Mouse (Mus musculus) kidney, postnatal 0 days (tissue): ENCODE measurements around the gene Sh3pxd2a. TPM values are rescaled to one million over a fixed set of nuclear protein-coding genes. Genes with fewer than 3 reads are reported as not detected.

Experiments used
- ATAC-seq: fragments of 200-750 bp; cut with Nextera tagmentation; replicated peaks from 2 replicates; pipeline ENCODE4 v1.8.0; 2017; ENCODE audit warnings: low read depth, moderate number of reproducible peaks, moderate TSS enrichment, moderate library complexity; ENCODE audit not compliant: low FRiP score
- DNase-seq: peaks from one replicate; pipeline ENCODE4 v3.0.0-alpha.2; 2016; ENCODE audit warnings: low spot score
- H3K27ac ChIP-seq: fragments of 300-500 bp; sonication (generic); 2 replicates; pipeline ENCODE4 v1.5.1; 2014; ENCODE audit warnings: mild to moderate bottlenecking
- H3K27me3 ChIP-seq: fragments of 300-500 bp; sonication (generic); 2 replicates; pipeline ENCODE4 v1.6.1; 2014; ENCODE audit warnings: low read length, mixed read lengths; ENCODE audit not compliant: insufficient read depth
- H3K36me3 ChIP-seq: fragments of 300-500 bp; sonication (generic); 2 replicates; pipeline ENCODE4 v1.6.1; 2014; ENCODE audit warnings: low read length, mixed read lengths; ENCODE audit not compliant: insufficient read depth
- H3K4me1 ChIP-seq: fragments of 300-500 bp; sonication (generic); replicated peaks from 2 replicates; pipeline ENCODE4 v1.6.1; 2014; ENCODE audit warnings: antibody characterized with exemption, low read length, mixed read lengths; ENCODE audit not compliant: insufficient read depth
- H3K4me2 ChIP-seq: fragments of 300-500 bp; sonication (generic); 2 replicates; pipeline ENCODE4 v1.6.1; 2014; ENCODE audit warnings: mild to moderate bottlenecking, low read length, moderate library complexity, mixed read lengths
- H3K4me3 ChIP-seq: fragments of 300-500 bp; sonication (generic); replicated peaks from 2 replicates; pipeline ENCODE4 v1.5.1; 2014; ENCODE audit warnings: low read depth, low read length
- H3K9ac ChIP-seq: fragments of 300-500 bp; sonication (generic); 2 replicates; pipeline ENCODE4 v1.6.1; 2014; ENCODE audit warnings: low read depth, low read length
- H3K9me3 ChIP-seq: fragments of 300-500 bp; sonication (generic); replicated peaks from 2 replicates; pipeline ENCODE4 v1.6.1; 2016; ENCODE audit warnings: low read length, inconsistent platforms, mixed read lengths
- CTCF ChIP-seq: IDR thresholded peaks from 2 replicates; pipeline ENCODE4 v1.5.1; 2016; ENCODE audit warnings: antibody characterized with exemption, low read depth, mild to moderate bottlenecking, moderate library complexity
- WGBS: fragments of 180-500 bp; shearing (Covaris S2); extraction: QIAGEN DNeasy Blood & Tissue Kit; methylation state at CpG from one replicate; pipeline ENCODE4 v1.1.7; 2014; 5-methylcytosine and 5-hydroxymethylcytosine counted together
- polyA plus RNA-seq: library from polyadenylated mRNA; unstranded; fragments of >200 nt; fragmentation: Nextera tagmentation; extraction: Ambion mirVana; gene quantifications from 2 replicates; pipeline ENCODE4 v1.2.1, GENCODE M21; 2015

Gene Sh3pxd2a
- polyA plus RNA-seq, 1 experiment from 2014 or later, result 4.1 TPM

- no peaks in the 10 kb centered on the region for H3K27me3 ChIP-seq
- H3K27ac ChIP-seq, result peak overlapping the region; percentile 54; the same call in 1 of the 2 replicates
- H3K4me3 ChIP-seq, result no peak overlapping the region
- DNase-seq (peak; percentile 6), ATAC-seq (no peak)
- WGBS, result 62% methylated on average over 5 of the region's 5 CpGs
- no peaks in the 10 kb centered on the region for H3K36me3 ChIP-seq
- H3K4me2 ChIP-seq, result peak overlapping the region; percentile 60; the same call in 1 of the 2 replicates
- no peak for TF ChIP-seq CTCF
- H3K4me1 ChIP-seq, result no peaks in the 10 kb centered on the region; the same call in 1 of the 2 replicates
- H3K9ac ChIP-seq, result no peak overlapping the region
- no peaks in the 10 kb centered on the region for H3K9me3 ChIP-seq
These were observed 234.7 kb downstream of the Sh3pxd2a start for GRCm38 (mm10) chr19:47229461-47229860.

DNA sequence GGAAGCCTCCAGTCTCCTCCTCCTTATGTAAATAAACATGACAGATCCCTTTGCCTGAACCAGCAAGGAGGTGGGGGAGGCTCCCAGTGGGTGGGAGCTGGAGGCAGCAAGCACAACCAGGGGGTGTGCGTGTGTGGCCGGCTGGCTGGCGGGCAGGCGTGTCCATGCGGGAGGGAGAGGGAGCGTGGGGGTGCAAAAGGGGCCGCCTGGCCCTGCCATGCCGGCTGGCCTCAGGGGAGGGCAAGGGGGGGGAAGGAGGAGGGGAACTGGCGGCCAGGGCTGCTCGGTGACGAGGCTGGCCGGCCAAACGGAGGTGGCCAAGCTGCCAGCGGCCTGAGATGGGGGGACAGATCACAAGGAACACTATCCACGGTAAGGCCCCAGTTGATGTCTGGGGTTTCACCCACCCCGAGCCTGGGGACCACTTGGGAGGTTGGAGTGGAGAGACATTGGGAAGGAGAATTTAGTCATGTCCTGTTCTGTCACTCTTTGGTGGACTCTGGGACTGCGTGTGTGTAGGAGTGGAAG, 235.4 kb downstream of the Sh3pxd2a start:
- no peaks in the 10 kb centered on the region; the same call in 1 of the 2 replicates for H3K4me1 ChIP-seq
- TF ChIP-seq CTCF, result no peak
- H3K4me3 ChIP-seq, result peak overlapping the region; percentile 11
- WGBS, result 3% methylated on average over 17 of the region's 17 CpGs
- H3K9ac ChIP-seq, result peak overlapping the region; percentile 36; the same call in 1 of the 2 replicates
- no peaks in the 10 kb centered on the region for H3K27me3 ChIP-seq
- peak; percentile 90 for DNase-seq
- no peaks in the 10 kb centered on the region for H3K9me3 ChIP-seq
- no peaks in the 10 kb centered on the region for H3K36me3 ChIP-seq
- peak overlapping the region; percentile 60 for H3K4me2 ChIP-seq
- peak; percentile 92 for ATAC-seq
- peak overlapping the region; percentile 54 for H3K27ac ChIP-seq

DNA sequence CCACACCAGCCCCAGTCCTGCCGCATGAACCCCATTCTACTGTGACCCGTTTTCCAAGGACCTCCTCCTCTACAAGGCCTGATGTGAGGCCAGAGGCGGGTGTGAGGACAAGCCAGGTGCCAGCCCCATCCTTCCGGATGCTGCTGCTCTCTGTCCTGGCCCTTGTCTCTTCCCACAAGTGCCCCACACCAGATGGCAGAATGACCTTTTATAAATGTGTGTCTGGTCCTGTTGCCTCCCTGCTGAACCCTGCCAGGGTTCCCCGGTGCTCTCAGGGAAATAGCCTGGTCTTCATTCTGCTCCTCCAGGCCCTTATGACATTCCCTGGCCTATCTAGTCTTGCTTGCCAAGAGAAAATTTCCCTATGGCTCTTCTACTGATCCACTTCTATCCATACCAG, 238.4 kb downstream of the Sh3pxd2a start:
- H3K4me3 ChIP-seq, result no peak overlapping the region
- no peaks in the 10 kb centered on the region for H3K36me3 ChIP-seq
- no peaks in the 10 kb centered on the region for H3K9me3 ChIP-seq
- no peak overlapping the region for H3K27ac ChIP-seq
- no peak overlapping the region for H3K9ac ChIP-seq
- no peaks in the 10 kb centered on the region for H3K27me3 ChIP-seq
- no peak for TF ChIP-seq CTCF
- no peak overlapping the region for H3K4me2 ChIP-seq
- 83% methylated on average over 5 of the region's 5 CpGs for WGBS
- no peaks in the 10 kb centered on the region; the same call in 1 of the 2 replicates for H3K4me1 ChIP-seq
- ATAC-seq (no peak), DNase-seq (no peak)

DNA sequence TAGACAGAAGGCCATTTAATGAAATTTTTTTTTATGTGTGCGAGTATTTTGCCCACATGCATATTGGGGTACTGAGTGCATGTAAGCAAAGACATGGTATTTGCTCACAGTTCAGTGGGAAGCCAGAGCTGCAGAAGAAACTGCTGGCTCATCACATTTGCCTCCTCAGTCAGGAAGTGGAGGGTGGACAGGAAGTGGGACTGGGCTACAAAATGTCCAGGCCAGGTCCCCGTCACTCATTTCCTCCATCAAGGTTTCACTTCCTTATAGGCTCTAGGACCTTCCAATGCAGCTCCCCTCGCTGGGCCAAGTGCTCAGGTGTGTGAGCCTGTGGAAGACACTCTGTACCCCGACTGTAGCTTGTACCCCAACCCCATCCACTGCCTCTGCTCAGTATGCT, 239.5 kb downstream of the Sh3pxd2a start:
- ATAC-seq (no peak), DNase-seq (peak; percentile 32)
- WGBS, result 66% methylated on average over 4 of the region's 4 CpGs
- no peaks in the 10 kb centered on the region for H3K9me3 ChIP-seq
- H3K36me3 ChIP-seq, result no peaks in the 10 kb centered on the region
- no peak overlapping the region for H3K9ac ChIP-seq
- no peaks in the 10 kb centered on the region for H3K27me3 ChIP-seq
- no peak for TF ChIP-seq CTCF
- H3K4me1 ChIP-seq, result no peaks in the 10 kb centered on the region; the same call in 1 of the 2 replicates
- H3K4me2 ChIP-seq, result no peak overlapping the region
- H3K4me3 ChIP-seq, result no peak overlapping the region
- no peak overlapping the region for H3K27ac ChIP-seq

DNA sequence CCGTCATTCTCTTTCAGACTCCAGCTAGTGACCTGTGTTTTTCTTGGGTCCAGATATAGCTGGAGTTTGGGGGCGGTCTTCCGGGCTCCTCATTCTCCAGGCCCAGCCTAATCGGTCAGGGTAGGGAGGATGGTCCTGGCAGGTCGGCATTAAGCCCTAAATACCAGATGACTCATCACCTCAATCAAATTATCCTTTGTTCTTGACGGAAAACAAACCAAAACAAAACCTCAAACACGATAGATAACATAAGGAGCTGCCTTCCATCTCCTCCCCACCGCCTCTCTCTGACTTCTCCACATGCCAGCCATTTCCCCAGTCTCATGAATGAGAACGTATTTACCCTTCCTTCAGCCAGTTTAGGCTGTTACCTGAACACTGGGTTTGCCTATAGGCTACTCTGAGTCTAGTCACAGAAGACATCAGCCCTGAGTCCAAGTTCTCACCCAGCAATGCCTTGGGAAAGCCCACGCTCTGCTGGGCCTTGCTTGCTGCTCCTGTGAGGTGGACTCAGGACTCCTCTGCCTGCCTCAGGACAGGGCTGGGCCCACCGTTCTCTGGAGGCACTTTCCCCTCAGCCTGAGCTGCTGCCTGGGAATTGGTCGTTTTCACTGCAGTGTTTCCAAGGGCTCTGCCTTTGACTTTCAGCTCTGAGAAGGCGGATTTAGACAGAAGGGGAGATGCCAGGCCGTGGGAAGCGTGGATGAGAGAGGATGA, 241.2 kb downstream of the Sh3pxd2a start:
- no peaks in the 10 kb centered on the region for H3K4me1 ChIP-seq
- H3K4me3 ChIP-seq, result no peak overlapping the region
- H3K4me2 ChIP-seq, result no peak overlapping the region
- H3K9me3 ChIP-seq, result no peaks in the 10 kb centered on the region
- H3K36me3 ChIP-seq, result no peaks in the 10 kb centered on the region
- no peak overlapping the region for H3K27ac ChIP-seq
- DNase-seq (no peak), ATAC-seq (no peak)
- WGBS, result 51% methylated on average over 15 of the region's 15 CpGs
- no peaks in the 10 kb centered on the region for H3K27me3 ChIP-seq
- TF ChIP-seq CTCF, result no peak
- no peak overlapping the region for H3K9ac ChIP-seq

DNA sequence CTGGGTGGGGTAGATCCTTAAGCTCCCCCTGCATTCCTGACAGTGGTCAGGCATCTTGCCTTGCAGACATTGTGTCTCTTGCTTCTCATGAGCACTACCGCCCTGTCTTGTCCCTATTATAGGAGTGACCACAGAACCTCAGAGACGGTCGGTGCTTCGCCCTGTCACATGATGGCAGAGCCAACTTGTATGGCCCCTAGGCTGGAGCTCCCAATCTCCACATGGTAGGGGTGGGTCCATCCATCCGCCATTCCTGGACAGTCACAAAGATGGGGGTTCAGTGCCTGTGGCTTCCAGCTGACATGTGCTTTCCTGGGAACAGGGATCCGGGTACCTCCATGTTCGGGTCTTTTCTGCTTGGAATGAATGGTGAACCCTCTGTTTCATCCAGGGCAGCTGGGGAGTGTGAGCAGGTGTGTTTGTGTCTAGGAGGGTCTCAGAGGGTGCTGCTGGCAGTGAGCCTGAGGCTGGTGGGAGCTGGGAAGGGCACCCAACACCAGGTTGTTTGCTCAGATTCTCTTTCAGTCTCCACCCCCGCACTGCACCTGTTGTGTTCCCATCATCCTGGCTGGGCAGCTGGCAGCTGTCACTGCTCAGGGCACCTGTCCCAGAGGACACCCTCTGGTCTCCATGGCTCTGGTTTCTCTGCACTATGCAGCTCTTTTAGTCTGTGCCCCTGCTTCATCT, 241.9 kb downstream of the Sh3pxd2a start:
- 77% methylated on average over 8 of the region's 8 CpGs for WGBS
- peak; percentile 11 for DNase-seq

More for the DNA sequence above, 241.9 kb downstream of the Sh3pxd2a start:
- Histone ChIP-seq H3K9ac (no peak overlapping the region), H3K27me3 (no peaks in the 10 kb centered on the region), H3K9me3 (no peaks in the 10 kb centered on the region), H3K36me3 (no peaks in the 10 kb centered on the region), H3K4me1 (no peaks in the 10 kb centered on the region), H3K4me3 (no peak overlapping the region), H3K4me2 (no peak overlapping the region), H3K27ac (no peak overlapping the region)
- no peak for ATAC-seq
- TF ChIP-seq CTCF, result no peak
